8 mouse cellular contexts compared by ENCODE assay signal in genomic region chr5:142403694-142404093, GRCm38 (mm10). TPM values are rescaled to one million over a fixed set of nuclear protein-coding genes. Genes with fewer than 3 reads are reported as not detected.
DNase-seq lines count a peak whose midpoint lies in the region; ATAC-seq and TF ChIP-seq lines count a peak whose summit lies in the region.

No protein-coding gene starts in this region.

- H3K27me3 ChIP-seq in heart, embryonic 11.5 days (ENCODE audit: control insufficient read depth, insufficient read depth, low read length) = no peaks in the 10 kb centered on the region
- no peaks in the 10 kb centered on the region for H3K27me3 ChIP-seq in neural tube, embryonic 11.5 days (ENCODE audit: control insufficient read depth, insufficient read depth, low read length)
- H3K27me3 ChIP-seq in liver, embryonic 16.5 days (ENCODE audit: control insufficient read depth, insufficient read depth, low read depth, low read length) = no peaks in the 10 kb centered on the region
- H3K27me3 ChIP-seq in stomach, postnatal 0 days (ENCODE audit: control insufficient read depth, insufficient read depth, low read length) = no peaks in the 10 kb centered on the region

- intact Hi-C loops in heart, postnatal 14 days (cut with DNase I) = no loop called here

- H3K27ac ChIP-seq in heart, embryonic 11.5 days (ENCODE audit: low read depth, low read length) = no peak overlapping the region
- no peak overlapping the region for H3K27ac ChIP-seq in neural tube, embryonic 11.5 days (ENCODE audit: low read depth, low read length)
- H3K27ac ChIP-seq in liver, embryonic 16.5 days (ENCODE audit: low read length) = peak overlapping the region; percentile 16; the same call in 1 of the 2 replicates
- H3K27ac ChIP-seq in stomach, postnatal 0 days (replicated peaks) = peak overlapping the region; percentile 40; the same call in 1 of the 2 replicates

- H3K9ac ChIP-seq in heart, embryonic 11.5 days (ENCODE audit: low read depth, low read length) = 0 out of 2 replicates have a peak overlapping the region, but pooled peaks have one; percentile 6
- no peak overlapping the region for H3K9ac ChIP-seq in neural tube, embryonic 11.5 days (ENCODE audit: low read length)
- no peak overlapping the region for H3K9ac ChIP-seq in liver, embryonic 16.5 days (ENCODE audit: low read depth, low read length)
- no peak overlapping the region for H3K9ac ChIP-seq in stomach, postnatal 0 days (ENCODE audit: low read length)

- H3K4me2 ChIP-seq in heart, embryonic 11.5 days = peak overlapping the region; percentile 90
- H3K4me2 ChIP-seq in neural tube, embryonic 11.5 days (ENCODE audit: low read depth) = peak overlapping the region; percentile 93; the same call in 1 of the 2 replicates
- peak overlapping the region; percentile 93 for H3K4me2 ChIP-seq in liver, embryonic 16.5 days (ENCODE audit: low read depth, low read length)
- H3K4me2 ChIP-seq in stomach, postnatal 0 days (replicated peaks; ENCODE audit: low read depth) = peak overlapping the region; percentile 76

- H3K4me3 ChIP-seq in heart, embryonic 11.5 days (ENCODE audit: low read depth, low read length) = no peak overlapping the region
- no peak overlapping the region for H3K4me3 ChIP-seq in neural tube, embryonic 11.5 days (ENCODE audit: low read depth, low read length)
- H3K4me3 ChIP-seq in liver, embryonic 16.5 days (ENCODE audit: low read depth, low read length) = no peak overlapping the region
- H3K4me3 ChIP-seq in stomach, postnatal 0 days (ENCODE audit: low read depth, low read length) = peak overlapping the region; percentile 91; the same call in 1 of the 2 replicates

- no peak for TF ChIP-seq CTCF in stomach, postnatal 0 days (IDR thresholded peaks at IDR 0.05; ENCODE audit: low read depth)

- H3K4me1 ChIP-seq in heart, embryonic 11.5 days (ENCODE audit: control insufficient read depth, insufficient read depth, low read length) = peaks cover 29% of the 10 kb centered on the region
- peaks cover 23% of the 10 kb centered on the region for H3K4me1 ChIP-seq in neural tube, embryonic 11.5 days (ENCODE audit: control insufficient read depth, insufficient read depth, low read length)
- H3K4me1 ChIP-seq in liver, embryonic 16.5 days (ENCODE audit: control insufficient read depth, low read depth, low read length) = peaks cover 58% of the 10 kb centered on the region
- H3K4me1 ChIP-seq in stomach, postnatal 0 days (replicated peaks; ENCODE audit: control insufficient read depth, insufficient read depth) = peaks cover 11% of the 10 kb centered on the region

- 61% methylated on average over 3 of the region's 3 CpGs for WGBS in heart, embryonic 11.5 days (ENCODE audit: insufficient replicate concordance)
- 91% methylated on average over 3 of the region's 3 CpGs for WGBS in neural tube, embryonic 11.5 days
- 69% methylated on average over 3 of the region's 3 CpGs for WGBS in liver, embryonic 16.5 days (ENCODE audit: insufficient replicate concordance)
- WGBS in stomach, postnatal 0 days = 52% methylated on average over 3 of the region's 3 CpGs

- H3K9me3 ChIP-seq in heart, embryonic 11.5 days (replicated peaks; ENCODE audit: control insufficient read depth, low read length) = no peaks in the 10 kb centered on the region
- H3K9me3 ChIP-seq in neural tube, embryonic 11.5 days (ENCODE audit: control insufficient read depth, low read length) = no peaks in the 10 kb centered on the region
- no peaks in the 10 kb centered on the region for H3K9me3 ChIP-seq in liver, embryonic 16.5 days (replicated peaks; ENCODE audit: control insufficient read depth, low read length)
- no peaks in the 10 kb centered on the region for H3K9me3 ChIP-seq in stomach, postnatal 0 days (ENCODE audit: control insufficient read depth, low read length)

- H3K36me3 ChIP-seq in heart, embryonic 11.5 days (ENCODE audit: control insufficient read depth, insufficient read depth, low read length) = 0 out of 2 replicates have a peak, but pooled peaks cover 2% of the 10 kb centered on the region
- H3K36me3 ChIP-seq in neural tube, embryonic 11.5 days (ENCODE audit: control insufficient read depth, insufficient read depth, low read length) = no peaks in the 10 kb centered on the region
- H3K36me3 ChIP-seq in liver, embryonic 16.5 days (ENCODE audit: control insufficient read depth, insufficient read depth) = no peaks in the 10 kb centered on the region
- H3K36me3 ChIP-seq in stomach, postnatal 0 days (ENCODE audit: control insufficient read depth, insufficient read depth, low read length) = no peaks in the 10 kb centered on the region

- no peak for DNase-seq in heart, postnatal 14 days
- DNase-seq in neural tube, embryonic 11.5 days (ENCODE audit: low spot score) = no peak
- no peak for DNase-seq in neural tube, embryonic 10.5 days (ENCODE audit: extremely low spot score, low spot score)
- no peak for DNase-seq in stomach, postnatal 0 days (ENCODE audit: low spot score)
- no peak for DNase-seq in adipocyte (ENCODE audit: low spot score)
- no peak for DNase-seq in kidney, postnatal 25 days

- ATAC-seq in heart, embryonic 11.5 days (replicated peaks; ENCODE audit: insufficient number of reproducible peaks, low FRiP score, low TSS enrichment) = no peak
- ATAC-seq in neural tube, embryonic 11.5 days (ENCODE audit: insufficient read depth, low FRiP score, low TSS enrichment) = no peak
- ATAC-seq in liver, embryonic 16.5 days (ENCODE audit: low read depth) = peak; percentile 12; the same call in 1 of the 2 replicates
- peak; percentile 19; the same call in 1 of the 2 replicates for ATAC-seq in stomach, postnatal 0 days (ENCODE audit: low FRiP score, low TSS enrichment)

- TF ChIP-seq EP300 in stomach, postnatal 0 days (optimal IDR thresholded peaks at IDR 0.05) = no peak

RNA-seq across cellular contexts. Expression of gene Foxk1, which starts 2.4 kb away (rescaled TPM):
- 3.0 and 3.8 TPM in 2 replicates for polyA plus RNA-seq in heart, embryonic 11.5 days (2014; fragmentation: Nextera tagmentation; extraction: Ambion mirVana)
- 10 to 100 TPM; 16.7 to 17.5 TPM for total RNA-seq in heart, postnatal 14 days (2021)
- polyA plus RNA-seq in neural tube, embryonic 11.5 days (2014; fragmentation: Nextera tagmentation; extraction: Ambion mirVana) = 3.9 and 4.7 TPM in 2 replicates
- 0.85 and 0.97 TPM in 2 replicates for polyA plus RNA-seq in liver, embryonic 16.5 days (2015; fragmentation: Nextera tagmentation; extraction: Ambion mirVana)
- 3.5 and 3.8 TPM in 2 replicates for polyA plus RNA-seq in stomach, postnatal 0 days (2015; fragmentation: Nextera tagmentation; extraction: Ambion mirVana)

Comparison
In these comparisons a context has a peak if more than half of its experiments do, and no peak if none do; other contexts are left out.
1. ATAC-seq: peak in liver, embryonic 16.5 days (single experiment) and stomach, postnatal 0 days (single experiment); none in heart, embryonic 11.5 days (single experiment) and neural tube, embryonic 11.5 days (single experiment).
2. H3K27ac ChIP-seq: peak in liver, embryonic 16.5 days (single experiment) and stomach, postnatal 0 days (single experiment); none in heart, embryonic 11.5 days (single experiment) and neural tube, embryonic 11.5 days (single experiment).
3. Peak in every context shown above with its lines, with median percentiles within 50 percentile points of each other: H3K4me2 ChIP-seq.